Mouse (Mus musculus) liver (tissue): ENCODE measurements around the gene Tldc1.
A peak's percentile ranks its signal among the peaks of the same experiment; 100 is the strongest.

Experiments
- DNase-seq: peaks from one replicate; pipeline ENCODE4 v3.0.0-alpha.2; 2020; ENCODE audit warnings: mixed read lengths

Tldc1 gene

DNA sequence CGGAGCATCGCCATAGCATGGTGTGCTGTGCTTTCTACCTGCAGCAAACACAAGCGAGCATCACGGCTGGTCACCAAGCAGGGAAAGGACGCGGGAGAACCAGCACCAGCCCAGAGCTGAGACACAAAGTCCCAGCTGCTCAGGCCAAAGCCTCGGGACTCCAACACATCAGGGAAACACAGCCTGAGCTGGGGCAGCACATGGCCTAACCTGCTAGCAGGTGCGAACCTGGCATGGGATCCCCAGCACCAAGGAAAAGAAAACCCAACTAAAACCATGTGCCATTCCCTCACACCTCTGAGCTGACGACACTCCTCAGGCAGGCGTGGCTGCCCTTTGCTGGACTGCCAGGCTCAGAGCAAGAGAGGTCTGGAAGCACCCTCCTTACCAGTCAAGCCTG is 12.9 kb downstream of the Tldc1 start:
- DNase-seq, result no peak

DNA sequence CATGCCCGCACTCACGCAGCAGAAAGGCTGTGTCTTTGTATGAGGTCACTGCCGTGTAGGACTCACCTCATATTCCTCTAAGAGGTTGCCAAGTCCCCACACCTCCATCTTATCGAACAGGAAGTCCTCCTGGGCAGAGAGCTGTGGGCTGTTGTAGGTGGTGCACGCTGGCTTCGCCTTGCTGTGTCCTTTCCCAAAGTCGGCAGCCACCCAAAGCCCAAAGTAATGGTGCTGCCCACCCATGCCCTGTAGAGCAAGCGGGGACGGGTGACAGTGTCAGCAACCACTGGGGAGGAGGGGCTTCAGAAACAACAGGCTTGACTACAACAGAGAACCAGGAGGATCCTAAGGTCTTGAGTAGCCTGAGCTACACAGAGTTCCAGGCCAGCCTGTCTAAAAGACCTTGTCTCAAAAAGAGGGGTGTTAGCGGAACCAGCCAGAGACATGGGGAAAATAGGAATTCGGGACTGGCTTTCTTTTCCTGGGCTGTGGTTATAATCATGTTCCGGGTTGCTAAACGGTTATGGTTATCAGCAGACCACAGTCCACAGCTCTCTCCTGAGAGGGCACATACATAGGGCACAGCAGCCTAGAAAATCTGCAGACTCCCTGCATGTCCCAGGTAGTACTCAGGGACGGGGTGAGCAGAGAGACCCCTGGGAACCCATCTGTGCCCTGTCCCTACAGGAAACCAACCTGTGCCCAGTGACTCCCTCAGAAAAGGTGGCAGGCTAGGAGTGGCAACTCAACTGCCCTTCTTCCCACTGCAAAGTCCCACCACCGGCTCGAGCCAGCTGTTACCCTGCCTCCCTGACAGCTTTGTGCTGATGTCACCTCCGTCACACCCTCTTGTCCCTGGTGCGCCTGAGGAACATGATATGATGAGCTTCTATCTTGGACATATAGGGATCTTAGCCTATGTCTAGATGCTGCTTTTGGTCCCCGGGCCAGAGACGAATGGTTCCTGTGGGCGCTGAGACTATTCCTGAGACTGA is 15.7 kb downstream of the Tldc1 start:
- DNase-seq, result no peak

DNA sequence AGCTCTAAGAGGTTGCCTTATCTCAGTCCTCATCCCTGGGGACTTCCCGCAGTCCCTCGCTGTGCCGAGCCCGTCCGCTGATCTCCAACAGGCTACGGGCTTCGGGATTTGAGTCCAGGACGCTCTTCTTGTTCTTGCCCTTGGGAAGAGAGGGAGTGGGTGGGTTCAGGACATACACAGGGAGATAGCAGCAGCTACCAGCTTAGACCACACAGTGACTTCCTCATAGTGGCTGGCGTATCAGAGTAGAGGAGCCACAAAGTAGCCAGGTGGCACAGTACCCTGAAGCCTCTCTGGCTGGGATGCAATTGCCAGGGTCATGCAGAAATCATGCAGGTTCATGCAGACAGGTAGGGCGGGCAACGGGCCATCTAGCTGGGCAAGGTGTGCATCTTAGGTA is 16.5 kb downstream of the Tldc1 start:
- DNase-seq, result no peak

DNA sequence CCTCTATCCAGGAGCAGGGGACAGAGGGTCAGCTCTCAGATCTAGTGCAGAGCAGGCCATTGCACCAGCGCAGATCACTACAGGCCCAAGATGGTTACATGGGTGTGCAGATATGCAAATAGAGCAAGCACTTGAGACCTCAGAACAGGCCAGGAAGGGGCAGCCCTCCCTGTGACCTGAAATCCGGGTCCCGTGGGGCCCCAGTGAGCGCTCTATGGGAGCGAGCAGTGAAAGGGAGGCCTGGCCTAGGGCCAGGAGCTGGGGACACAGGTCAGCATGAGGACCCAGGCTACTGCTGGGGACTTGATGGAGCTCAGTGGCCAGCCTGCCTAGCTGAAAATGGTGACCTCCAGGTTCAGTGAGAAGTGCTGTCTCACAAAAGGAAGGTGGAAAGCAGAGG is 21.7 kb downstream of the Tldc1 start:
- DNase-seq, result no peak

DNA sequence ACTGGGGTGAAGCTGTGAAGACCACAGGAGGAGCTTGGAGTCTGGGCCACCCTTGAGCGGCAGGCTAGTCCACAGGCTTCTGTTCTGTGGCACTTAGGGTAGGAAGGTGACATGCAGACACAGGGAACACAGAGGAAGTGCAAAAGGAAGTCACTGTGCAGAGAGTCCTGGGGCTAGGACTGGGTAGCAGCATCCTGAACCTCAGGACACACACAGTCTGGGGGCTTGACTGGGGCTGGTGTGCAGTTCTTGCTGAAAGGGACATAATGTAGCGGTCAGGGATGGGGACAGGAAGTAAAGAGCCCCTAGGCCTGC is 22.1 kb downstream of the Tldc1 start:
- DNase-seq, result no peak

DNA sequence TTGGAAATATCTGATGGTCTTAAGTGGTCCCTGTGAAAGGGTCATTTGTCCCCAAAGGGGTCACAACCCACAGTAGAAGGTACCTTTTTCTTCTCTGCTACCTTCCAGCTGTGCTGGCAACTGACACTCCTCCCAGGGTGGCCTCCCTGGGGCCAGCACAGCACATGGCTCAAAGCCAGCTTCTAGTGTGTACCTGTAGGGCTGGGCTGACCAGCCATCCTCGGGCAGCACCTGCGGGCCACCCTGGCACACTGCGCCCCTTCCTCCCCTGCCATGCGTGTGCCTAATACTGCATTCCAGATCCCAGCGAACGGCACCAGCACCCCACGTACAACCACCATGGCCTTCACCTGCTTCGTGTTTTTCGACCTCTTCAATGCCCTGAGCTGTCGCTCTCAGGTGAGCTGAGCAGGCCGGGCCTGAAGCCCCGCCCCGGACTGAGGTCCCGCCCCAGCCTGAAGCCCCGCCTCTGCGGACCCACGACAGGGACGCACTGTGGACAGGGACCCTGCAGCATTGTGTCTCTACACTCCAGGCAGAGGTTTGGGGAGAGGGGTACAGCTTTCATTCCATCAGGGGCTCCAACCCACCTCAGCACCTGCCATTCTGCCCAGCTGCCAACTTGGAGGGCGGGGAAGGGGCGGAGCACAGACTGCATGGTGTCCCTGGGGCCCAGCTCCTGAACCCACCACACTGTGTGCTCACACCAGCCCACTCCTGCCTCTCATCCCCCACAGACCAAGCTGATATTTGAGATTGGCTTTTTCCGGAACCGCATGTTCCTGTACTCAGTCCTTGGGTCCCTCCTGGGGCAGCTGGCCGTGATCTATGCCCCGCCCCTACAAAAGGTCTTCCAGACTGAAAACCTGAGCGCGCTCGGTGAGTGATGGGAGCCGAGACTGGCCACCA is 22.7 kb downstream of the Tldc1 start:
- DNase-seq, result no peak

DNA sequence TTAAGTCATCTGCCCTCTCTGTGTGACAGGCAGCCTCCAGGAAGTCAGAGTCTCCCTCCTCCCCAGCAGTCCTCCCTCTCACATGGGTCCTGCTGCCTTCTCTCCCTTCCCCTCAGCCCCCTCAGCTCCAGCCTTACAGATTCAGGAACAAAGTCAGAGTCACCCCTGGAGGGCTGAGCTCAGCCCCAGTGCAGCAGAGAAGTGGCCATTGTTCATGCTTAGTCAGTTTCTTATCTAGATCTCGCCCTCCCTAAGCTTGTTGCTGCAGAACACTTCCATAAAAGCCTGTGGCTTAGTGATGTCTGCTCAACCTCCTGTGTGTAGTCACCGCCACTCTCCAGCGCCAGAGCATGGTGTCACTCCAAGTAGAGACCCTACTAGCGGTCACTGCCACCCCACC is 33.6 kb downstream of the Tldc1 start:
- no peak for DNase-seq

DNA sequence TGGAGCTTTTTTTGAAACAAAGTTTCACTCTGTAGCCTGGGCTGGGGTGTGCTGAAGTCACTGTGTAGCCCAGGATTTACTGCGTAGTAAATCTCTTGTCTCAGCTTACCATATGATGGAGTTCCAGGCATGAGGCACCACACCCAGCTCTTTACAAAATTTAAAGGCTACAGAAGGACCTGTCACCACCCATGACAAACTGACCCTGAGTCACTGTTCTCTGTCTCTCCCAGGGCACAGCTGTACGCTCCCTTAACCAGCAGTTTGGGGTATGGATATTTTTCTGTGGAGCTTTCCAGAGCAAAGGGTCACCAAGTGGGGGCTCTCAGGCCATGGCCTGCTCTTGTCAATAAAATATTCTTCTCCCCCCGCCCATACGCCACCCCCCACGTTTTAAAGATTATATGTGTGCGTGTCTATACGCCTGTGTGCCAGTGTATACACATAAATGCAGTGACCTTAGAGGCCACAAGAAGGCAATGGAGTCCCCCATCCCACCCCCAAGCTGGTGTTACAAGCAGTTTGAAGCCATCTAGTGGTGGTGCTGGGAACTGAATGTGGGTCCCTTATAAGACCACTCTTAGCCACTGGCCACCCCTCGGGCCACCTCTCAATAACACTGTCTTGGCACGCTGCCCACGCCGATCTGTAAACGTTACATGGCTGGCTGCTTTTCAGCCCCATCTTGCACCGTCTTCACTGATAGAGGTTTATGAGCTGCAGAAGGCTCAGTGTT is 34.8 kb downstream of the Tldc1 start:
- DNase-seq, result peak; percentile 57

DNA sequence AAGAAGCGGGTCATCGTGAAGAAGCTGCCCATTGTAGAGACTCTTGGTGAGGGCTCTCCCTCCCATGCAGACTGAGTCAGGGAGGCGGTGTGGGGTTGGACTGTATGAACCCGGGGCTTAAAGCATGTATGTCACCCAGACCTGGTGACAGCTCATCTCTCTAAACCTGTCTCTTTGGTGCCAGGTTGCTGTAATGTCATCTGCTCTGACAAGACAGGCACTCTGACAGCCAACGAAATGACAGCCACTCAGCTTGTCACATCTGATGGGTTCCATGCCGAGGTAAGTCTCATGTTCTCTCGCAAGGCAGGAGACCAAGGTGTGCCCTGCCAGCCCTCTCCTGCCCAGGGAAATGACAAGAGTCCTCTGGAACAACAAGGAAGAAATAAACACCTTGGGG is 35.8 kb downstream of the Tldc1 start:
- no peak for DNase-seq

DNA sequence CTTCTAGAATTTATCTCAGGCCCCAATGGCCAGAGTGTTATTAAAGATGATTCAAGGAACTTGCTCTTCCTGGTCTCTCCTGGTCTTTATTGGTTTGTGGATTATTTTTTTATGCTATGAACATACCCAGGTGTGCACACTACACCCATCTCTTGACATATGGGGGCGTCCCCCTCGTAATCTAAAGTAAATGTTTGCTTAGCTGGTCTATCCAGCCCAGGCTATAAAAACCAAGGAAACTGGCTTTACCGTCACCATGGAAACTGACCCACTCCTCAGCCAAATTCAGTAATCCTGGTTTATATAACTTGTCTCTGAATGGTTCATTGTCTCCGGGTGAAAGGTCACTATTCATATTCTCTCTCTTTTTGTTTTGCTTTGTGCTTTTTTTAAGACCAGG is 37.6 kb downstream of the Tldc1 start:
- DNase-seq, result no peak

DNA sequence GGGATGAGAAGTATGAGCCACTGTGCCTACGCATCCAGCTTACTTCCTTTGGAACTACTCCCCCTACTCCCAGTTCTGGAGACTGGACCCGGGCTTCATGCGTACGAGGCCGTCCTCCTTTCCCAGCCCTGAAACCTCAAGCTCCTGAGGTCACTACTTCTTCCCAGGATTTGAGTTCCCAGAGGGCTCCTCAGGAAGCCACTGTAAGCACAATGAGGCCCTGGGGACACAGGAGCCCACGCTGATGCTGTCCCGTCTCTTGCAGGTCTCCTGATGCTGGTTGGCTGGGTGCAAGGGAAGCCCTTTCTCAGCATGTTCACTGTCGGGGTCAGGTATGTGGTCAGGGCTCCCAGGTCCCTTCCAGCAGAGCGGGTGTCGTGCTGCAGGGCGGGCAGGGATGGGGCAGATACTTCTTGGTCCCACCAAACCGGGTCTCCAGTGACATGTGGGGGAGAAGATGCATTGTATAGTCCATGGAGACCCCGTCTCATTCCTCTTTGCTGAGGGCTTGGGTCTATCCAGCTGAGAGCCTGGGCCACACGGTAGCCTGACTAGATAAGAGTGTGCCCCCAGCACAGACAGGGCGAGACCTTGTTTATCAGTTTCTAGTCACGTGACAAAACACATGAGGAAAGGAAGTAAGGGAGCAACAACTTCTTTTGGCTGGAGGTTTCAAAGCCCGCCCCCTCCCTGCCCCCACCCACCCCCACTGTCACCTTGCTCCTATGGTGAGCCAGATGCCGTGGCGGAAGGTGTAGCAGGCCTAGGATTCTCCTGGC is 39.9 kb downstream of the Tldc1 start:
- DNase-seq, result peak; percentile 17

DNA sequence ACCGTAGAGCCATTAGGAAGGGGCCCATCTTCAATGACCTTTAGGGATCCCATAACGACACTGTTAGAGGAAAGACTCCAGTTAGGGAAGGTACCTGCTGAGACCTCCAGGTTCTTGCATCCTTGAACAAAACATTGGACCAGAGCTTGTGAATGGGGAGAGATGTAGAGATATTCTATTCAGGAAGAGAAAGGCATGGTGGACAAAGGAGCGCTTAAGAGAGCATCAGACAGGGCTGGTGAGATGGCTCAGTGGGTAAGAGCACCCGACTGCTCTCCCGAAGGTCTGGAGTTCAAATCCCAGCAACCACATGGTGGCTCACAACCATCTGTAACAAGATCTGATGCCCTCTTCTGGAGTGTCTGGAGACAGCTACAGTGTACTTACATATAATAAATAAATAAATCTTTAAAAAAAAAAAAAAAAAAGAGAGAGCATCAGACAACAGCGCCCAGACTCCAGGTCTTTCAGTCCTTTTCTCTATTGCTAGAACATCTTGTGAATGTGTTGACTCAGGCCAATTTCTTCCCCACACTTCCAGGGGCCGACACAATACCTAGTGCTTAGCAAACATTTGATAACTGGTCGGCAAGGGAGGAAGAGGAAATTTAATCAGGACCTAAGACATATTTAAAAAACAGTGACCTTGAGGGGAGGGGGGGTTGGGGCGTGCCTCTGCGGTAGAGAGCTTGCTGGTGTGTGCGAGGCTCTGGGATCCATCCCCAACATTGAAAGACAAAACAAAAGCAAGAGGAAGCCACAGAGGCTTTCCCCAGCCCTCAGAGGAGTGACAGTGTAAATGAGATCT is 40.9 kb downstream of the Tldc1 start:
- DNase-seq, result no peak

DNA sequence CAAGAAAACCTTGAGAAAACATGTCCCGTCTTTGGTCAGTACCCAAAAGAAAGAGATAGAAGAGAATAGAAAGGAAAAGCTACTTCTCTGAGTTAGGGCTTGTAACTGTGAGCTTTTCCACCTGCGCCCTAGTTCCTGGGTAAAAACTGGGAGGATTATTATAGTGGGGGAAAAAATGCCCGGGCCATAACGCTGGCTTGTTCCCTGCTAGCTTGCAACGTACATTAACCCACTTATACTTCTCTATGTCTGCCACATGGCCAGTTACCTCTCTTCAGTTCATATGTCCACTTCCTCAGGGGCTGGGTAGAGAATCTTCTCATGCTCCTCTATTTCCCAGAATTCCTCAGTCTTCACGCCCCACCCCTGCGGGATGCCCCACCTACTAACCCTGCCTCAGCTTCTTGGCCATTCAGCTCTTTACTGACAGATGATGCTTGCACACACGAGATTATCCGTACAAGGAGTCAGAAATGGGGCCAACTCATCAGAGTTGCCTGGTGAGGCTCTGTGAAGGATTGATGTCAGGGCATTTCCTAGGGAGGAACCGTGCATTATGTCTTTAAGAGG is 41.8 kb downstream of the Tldc1 start:
- DNase-seq, result no peak

DNA sequence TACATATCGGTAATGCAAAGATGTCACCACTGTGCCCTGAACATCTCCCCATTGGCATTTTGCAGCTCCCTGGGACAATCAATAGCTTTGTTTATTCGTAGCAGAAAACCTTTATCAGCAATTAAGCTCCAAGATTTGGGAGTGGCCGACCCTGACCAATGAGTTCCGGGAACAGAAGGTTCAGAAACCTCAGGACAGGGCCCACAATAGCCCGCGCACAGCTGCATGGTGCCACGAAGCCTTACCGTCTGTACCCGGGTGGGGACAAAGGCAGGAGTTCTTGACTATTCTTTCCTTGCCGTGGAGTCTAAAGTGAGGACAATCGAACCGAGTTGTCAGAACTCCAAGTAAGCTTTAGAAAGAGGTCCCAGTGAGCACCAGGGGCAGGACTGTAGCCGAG is 46.1 kb downstream of the Tldc1 start:
- no peak for DNase-seq

DNA sequence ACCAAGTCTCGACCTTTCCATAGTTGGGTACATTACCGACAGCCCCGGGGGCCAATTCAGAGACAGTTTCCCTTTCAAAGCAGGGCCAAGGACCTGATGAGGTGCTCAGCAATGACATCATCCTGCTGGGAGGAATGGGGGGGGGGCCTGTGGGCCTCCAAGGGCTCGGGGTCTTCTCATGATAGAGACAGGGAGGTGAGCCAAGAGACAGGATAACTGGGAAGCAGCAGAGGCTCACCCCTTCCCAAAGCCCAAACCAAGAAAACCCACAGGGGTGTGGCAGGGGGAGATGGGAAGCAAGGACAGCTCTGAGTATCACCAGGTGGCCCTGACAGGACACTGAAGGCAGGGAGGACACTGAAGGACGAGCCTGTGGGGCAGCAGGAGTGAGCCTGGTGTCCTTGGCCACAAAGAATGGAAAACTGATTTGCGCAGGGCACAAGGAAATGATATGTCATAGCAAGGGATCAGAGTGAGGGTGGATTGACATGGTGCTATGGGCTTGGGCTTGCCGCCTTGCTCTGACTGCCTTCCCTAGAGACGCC is 49.8 kb downstream of the Tldc1 start:
- no peak for DNase-seq

DNA sequence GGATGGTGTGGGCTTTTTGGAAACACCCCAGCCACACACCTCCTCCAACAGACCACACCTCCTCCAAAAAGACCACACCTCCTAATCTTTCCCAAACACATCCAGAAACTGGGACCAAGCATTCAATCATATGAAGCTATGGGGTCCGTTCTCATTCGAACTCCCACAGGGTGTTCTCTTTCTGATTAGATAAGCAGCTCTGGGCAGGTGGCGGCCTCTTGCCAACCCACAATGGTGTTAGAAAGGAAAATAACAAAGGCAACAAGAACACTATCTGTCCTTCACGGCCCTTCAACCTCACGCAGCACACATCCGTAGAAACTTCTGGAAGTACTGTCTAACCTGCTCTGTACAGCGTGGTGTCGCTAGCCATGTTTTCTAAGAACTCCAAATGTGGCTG is 51.1 kb downstream of the Tldc1 start:
- peak; percentile 28 for DNase-seq

DNA sequence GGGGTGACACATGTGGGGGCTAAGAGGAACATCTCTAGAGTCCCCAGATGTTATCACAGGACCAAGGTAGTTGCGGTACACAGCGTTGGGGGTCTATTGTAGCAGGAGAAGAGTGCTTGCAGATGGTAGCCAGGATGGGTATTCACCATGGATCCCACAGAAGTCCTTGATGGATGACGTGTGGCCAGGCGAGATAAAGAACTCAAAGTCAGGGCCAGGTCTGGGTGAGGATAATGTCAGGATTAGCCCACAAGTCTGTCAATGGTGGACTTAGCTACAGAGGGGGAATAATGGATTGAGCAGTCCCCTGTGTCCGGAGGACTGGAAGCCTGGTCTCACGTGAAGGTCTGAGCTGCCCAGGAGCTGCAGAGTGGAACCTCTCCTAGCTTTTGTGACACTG is 53.6 kb downstream of the Tldc1 start:
- no peak for DNase-seq

DNA sequence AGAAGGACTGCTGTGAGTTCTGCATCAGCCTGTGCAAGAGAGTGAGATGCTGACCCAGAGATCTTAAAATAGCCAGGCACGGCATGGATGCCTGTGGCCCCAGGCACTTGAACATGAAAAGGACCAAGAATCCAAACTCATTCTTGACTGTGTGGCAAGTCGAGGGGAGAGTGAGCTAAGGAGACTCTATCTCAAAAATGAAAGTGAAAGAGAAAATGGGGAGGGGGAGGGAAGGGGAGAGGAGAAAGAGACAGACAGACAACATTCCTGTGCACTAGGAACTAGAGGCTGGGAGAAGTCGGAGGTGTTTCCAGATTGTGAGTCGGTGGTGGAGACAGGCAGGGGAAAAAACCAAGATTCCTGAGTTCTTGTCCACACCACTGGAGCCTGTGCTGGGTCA is 54.5 kb downstream of the Tldc1 start:
- DNase-seq, result no peak

DNA sequence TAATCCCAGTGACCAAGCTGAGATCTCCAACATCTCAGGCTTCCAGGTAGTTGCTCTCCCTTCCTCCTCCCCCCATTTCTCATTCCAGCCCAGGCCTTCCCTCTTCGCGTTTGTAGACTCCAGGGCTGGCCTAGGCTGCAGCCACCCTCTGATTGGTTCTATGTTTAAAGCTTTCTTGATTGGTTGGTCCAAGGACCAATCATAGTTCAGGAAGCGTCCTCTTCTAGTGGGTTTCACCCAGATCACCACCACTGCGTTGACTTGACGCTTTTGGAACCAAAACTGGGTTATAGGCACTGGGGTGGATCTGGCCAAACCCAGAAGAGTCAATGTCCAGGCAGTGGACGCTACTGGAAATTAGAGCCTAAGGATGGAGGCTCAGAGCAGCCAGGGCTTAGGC is 55.9 kb downstream of the Tldc1 start:
- no peak for DNase-seq

DNA sequence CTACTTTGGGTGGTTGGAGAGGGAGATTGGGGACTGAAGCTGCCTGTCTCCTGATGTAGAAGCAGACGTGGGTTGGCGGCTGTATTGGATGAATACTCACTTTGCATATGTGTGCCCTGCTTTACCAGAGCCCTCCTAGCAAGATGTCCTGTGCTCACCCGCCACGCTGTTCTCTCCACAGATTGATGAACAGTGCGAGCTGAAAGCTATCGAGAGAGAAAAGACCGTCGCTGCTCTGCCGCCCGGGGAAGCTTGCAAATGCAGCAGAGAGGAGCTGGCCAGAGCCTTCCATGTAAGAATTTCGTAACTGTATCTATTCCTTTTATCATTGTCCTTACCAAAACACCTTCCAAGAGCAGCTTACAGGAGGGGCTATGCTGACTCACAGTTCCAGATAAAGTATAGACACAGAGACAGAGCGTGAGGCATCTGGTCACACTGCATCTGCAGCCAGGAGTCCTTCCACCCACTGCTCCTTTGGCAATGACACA is 59.2 kb downstream of the Tldc1 start:
- DNase-seq, result no peak

DNA sequence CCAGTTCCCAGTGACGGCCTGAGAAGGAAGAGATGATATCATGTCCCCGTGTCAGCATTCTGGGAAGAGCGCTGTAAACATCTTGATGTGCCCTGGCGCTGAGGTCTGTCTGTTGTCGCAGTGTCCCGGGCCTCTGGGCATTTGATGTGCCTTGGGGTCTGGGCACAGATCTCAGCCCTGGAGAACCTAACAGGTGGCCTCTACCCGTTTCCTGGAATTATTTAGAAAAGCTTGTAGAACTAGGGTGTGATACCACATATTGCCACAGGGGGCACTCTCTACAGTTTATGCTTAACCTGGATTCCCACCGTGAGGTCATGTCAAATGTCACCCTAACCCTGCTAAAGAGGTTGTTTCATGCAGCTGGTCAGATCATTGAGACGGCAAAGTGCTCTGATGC is 60.5 kb downstream of the Tldc1 start:
- peak; percentile 21 for DNase-seq
